Mouse (Mus musculus) forebrain, embryonic 16.5 days (tissue): ENCODE results near the gene Ptgir. TPM values are rescaled to one million over a fixed set of nuclear protein-coding genes. Genes with fewer than 3 reads are reported as not detected.
A peak's percentile ranks its signal among the peaks of the same experiment; 100 is the strongest.
"Not testable (repeated sequence)": the region's sequence is repeated elsewhere in the genome, so short reads cannot be mapped to it uniquely, and the experiment has no call there.

Source experiments
- ATAC-seq: fragments of 200-750 bp; cut with Nextera tagmentation; 2 replicates; pipeline ENCODE4 v1.8.0; 2017; ENCODE audit warnings: mild to moderate bottlenecking, moderate library complexity
- H3K27ac ChIP-seq: fragments of 300-500 bp; sonication (generic); 2 replicates; pipeline ENCODE4 v1.5.1; 2014; ENCODE audit warnings: low read length, control low read depth
- H3K27me3 ChIP-seq: fragments of 300-500 bp; sonication (generic); replicated peaks from 2 replicates; pipeline ENCODE4 v1.6.1; 2014; ENCODE audit warnings: low read length; ENCODE audit not compliant: control insufficient read depth, insufficient read depth
- H3K36me3 ChIP-seq: fragments of 300-500 bp; sonication (generic); 2 replicates; pipeline ENCODE4 v1.6.1; 2014; ENCODE audit not compliant: control insufficient read depth, insufficient read depth
- H3K4me1 ChIP-seq: fragments of 300-500 bp; sonication (generic); replicated peaks from 2 replicates; pipeline ENCODE4 v1.6.1; 2014; ENCODE audit warnings: low read length; ENCODE audit not compliant: control insufficient read depth, insufficient read depth
- H3K4me2 ChIP-seq: fragments of 300-500 bp; sonication (generic); 2 replicates; pipeline ENCODE4 v1.6.1; 2014; ENCODE audit warnings: mild to moderate bottlenecking, low read length, control low read depth
- H3K4me3 ChIP-seq: fragments of 300-500 bp; sonication (generic); replicated peaks from 2 replicates; pipeline ENCODE4 v1.5.1; 2014; ENCODE audit warnings: mild to moderate bottlenecking, low read length, control low read depth
- H3K9ac ChIP-seq: fragments of 300-500 bp; sonication (generic); replicated peaks from 2 replicates; pipeline ENCODE4 v1.6.1; 2014; ENCODE audit warnings: low read depth, low read length, control low read depth
- H3K9me3 ChIP-seq: fragments of 300-500 bp; sonication (generic); 2 replicates; pipeline ENCODE4 v1.6.1; 2016; ENCODE audit warnings: low read length; ENCODE audit not compliant: control insufficient read depth
- WGBS: fragments of 180-500 bp; shearing (Covaris S2); extraction: QIAGEN DNeasy Blood & Tissue Kit; methylation state at CpG from one replicate; pipeline ENCODE4 v1.1.7; 2014; 5-methylcytosine and 5-hydroxymethylcytosine counted together
- polyA plus RNA-seq: library from polyadenylated mRNA; unstranded; fragments of >200 nt; fragmentation: Nextera tagmentation; extraction: Ambion mirVana; gene quantifications from 2 replicates; pipeline ENCODE4 v1.2.1, GENCODE M21; 2015

Ptgir gene
- polyA plus RNA-seq, 1 experiment from 2014 or later: 0.15 TPM

DNA sequence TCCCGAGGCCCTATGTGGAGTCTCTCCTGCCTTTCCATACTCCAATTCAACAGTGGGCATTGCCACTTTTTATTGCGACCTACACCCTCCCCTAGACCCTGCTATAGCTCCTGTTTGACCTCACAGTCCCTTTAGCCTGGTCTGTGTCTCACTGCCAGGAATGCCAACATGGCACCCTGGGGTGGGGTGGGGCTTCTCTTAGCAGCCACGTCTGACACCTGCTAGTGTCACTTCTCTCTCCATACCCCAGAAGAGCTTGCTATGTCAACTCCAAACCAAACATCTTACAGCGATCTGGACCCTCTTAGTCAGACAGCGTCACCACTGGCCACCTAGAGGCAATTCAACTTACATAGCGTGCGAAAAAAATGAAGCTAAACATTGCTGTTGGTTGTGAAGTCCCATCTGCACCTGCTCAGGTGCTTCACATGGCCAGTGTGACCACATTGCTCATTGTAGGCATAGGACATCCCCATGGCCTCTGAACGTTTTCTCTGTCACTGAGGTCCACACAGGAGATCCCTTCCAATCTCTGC, 42.7 kb downstream of the Ptgir start:
- H3K9me3 ChIP-seq: no peaks in the 10 kb centered on the region
- no peak overlapping the region for H3K27ac ChIP-seq
- WGBS: 63% methylated on average over 8 of the region's 8 CpGs
- H3K4me2 ChIP-seq: peak overlapping the region; percentile 81
- no peak for ATAC-seq
- no peak overlapping the region; the same call in none of the 2 replicates for H3K4me3 ChIP-seq
- H3K27me3 ChIP-seq: peaks cover 8% of the 10 kb centered on the region; the same call in 1 of the 2 replicates
- no peak overlapping the region for H3K9ac ChIP-seq
- H3K4me1 ChIP-seq: peaks cover 61% of the 10 kb centered on the region
- no peaks in the 10 kb centered on the region for H3K36me3 ChIP-seq

GRCm38 (mm10) chr7:16949908-16950841, 43.9 kb downstream of the Ptgir start:
- Histone ChIP-seq H3K27me3 (peaks cover 8% of the 10 kb centered on the region; the same call in 1 of the 2 replicates), H3K4me3 (peak overlapping the region; percentile 38), H3K9me3 (no peaks in the 10 kb centered on the region), H3K4me1 (peaks cover 55% of the 10 kb centered on the region), H3K9ac (peak overlapping the region; percentile 49), H3K36me3 (no peaks in the 10 kb centered on the region), H3K4me2 (peak overlapping the region; percentile 60), H3K27ac (peak overlapping the region; percentile 61)
- 11% methylated on average over 29 of the region's 29 CpGs for WGBS
- peak; percentile 62 for ATAC-seq

- H3K27me3 ChIP-seq: peaks cover 1% of the 10 kb centered on the region; the same call in 1 of the 2 replicates
- H3K36me3 ChIP-seq: no peaks in the 10 kb centered on the region
- no peak overlapping the region for H3K9ac ChIP-seq
- peaks cover 46% of the 10 kb centered on the region for H3K4me1 ChIP-seq
- no peak overlapping the region for H3K4me3 ChIP-seq
- H3K4me2 ChIP-seq: no peak overlapping the region
- H3K9me3 ChIP-seq: no peaks in the 10 kb centered on the region
- ATAC-seq: peak; percentile 49
- 25% methylated on average over 18 of the region's 18 CpGs for WGBS
- no peak overlapping the region for H3K27ac ChIP-seq
These were observed 44.8 kb downstream of the Ptgir start for GRCm38 (mm10) chr7:16950861-16951635.

- H3K36me3 ChIP-seq, H3K4me3 ChIP-seq, ATAC-seq, H3K27me3 ChIP-seq, H3K9me3 ChIP-seq, H3K27ac ChIP-seq, H3K9ac ChIP-seq, H3K4me2 ChIP-seq: not testable (repeated sequence)
- H3K4me1 ChIP-seq: peaks cover 40% of the 10 kb centered on the region
- WGBS: 63% methylated on average over 2 of the region's 2 CpGs
These were observed 47.5 kb downstream of the Ptgir start for GRCm38 (mm10) chr7:16953776-16954175.

- Histone ChIP-seq H3K4me3 (no peak overlapping the region), H3K27ac (no peak overlapping the region; the same call in 1 of the 2 replicates), H3K4me1 (peaks cover 40% of the 10 kb centered on the region), H3K9ac (no peak overlapping the region), H3K27me3 (no peaks in the 10 kb centered on the region), H3K9me3 (no peaks in the 10 kb centered on the region), H3K4me2 (no peak overlapping the region), H3K36me3 (no peaks in the 10 kb centered on the region)
- ATAC-seq: no peak
- WGBS: 92% methylated on average over 4 of the region's 4 CpGs
These were observed 49.4 kb downstream of the Ptgir start for GRCm38 (mm10) chr7:16955712-16956111.

DNA sequence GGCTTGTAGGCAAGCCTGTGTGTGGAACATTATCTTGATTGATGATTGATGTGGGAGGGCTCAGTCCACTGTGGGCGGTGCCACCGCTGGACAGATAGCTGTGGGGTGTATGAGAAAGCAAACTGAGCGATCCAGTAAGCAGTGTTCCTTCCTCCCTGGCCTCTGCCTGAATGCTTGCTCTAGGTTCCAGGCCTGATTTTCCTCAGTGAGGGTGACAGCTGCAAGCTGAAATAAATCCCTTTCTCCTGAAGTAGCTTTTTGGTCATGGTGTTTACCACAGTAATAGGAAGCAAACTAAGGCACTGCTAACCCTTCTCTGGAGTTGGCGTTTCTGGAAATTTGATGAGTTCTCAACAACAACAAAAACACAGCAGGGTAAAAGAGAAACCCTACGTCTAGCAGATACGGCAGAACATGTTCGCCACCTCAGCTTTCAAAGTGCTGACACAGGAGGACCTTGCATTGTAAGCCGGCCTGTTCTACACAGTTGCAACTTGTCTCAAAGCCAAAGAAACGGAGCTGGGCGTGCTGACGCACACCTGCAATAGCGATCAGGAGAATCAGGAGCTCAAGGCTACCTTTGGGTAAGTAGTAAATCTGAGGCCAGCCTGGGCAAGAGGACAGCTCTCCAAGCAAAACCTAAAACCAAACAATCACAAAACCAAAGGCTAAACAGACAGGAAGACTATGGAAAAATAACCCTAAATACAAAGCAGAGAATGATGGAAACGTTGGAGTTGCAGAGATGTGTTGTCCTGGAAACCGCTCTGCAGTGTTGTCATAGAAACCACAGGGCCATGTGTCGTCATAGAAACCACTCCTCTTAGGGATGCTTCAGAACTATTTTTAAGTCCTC, 50.3 kb downstream of the Ptgir start:
- 0 out of 2 replicates have a peak overlapping the region, but pooled peaks have one; percentile 25 for H3K9ac ChIP-seq
- peaks cover 49% of the 10 kb centered on the region for H3K4me1 ChIP-seq
- no peaks in the 10 kb centered on the region for H3K9me3 ChIP-seq
- H3K27me3 ChIP-seq: no peaks in the 10 kb centered on the region
- peak overlapping the region; percentile 47 for H3K4me2 ChIP-seq
- peak; percentile 77 for ATAC-seq
- peak overlapping the region; percentile 95 for H3K27ac ChIP-seq
- no peak overlapping the region for H3K4me3 ChIP-seq
- no peaks in the 10 kb centered on the region for H3K36me3 ChIP-seq
- WGBS: 27% methylated on average over 15 of the region's 15 CpGs

DNA sequence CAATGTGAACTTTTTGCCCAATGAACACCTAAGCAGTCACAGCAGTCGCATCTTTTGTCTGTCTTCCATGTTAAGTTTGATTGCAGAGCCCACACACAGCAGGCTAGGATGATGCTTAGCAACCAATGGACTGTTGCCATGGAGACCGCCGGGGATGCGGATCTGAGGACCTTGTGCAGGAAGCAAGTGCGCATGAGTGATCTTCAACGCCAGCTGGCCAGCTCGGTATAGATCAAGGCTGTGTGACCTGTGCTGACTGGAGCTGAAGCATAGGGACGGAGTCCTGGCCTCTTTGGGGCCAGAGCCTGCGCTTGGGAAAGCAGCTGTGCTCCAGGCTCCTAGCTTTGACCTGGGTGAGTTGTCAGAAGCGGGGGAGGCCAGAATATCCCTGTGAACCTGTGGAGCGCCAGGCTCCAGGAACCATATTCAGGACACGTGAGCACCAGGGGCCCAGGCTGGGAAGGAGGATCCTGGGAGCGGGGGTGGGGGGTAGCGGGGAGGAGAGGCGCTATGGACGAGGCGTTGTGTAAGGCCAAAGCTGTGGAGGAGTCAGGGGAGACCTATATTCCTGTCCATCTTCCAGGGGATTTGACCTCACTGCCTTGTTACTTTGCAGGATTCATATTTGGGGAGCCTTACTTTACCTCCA, 53.4 kb downstream of the Ptgir start, which contains the start of gene Pnmal1:
Gene Pnmal1, plus strand, starts transcription at position 141 of the 649 bp plus-strand sequence.
- Histone ChIP-seq H3K27me3 (no peaks in the 10 kb centered on the region), H3K9me3 (no peaks in the 10 kb centered on the region), H3K9ac (peak within 1 kb of the TSS; percentile 60), H3K4me1 (peaks cover 53% of the 10 kb centered on the region), H3K4me3 (peak within 1 kb of the TSS; percentile 47), H3K27ac (peak within 1 kb of the TSS; percentile 90), H3K36me3 (no peaks in the 10 kb centered on the region), H3K4me2 (peak within 1 kb of the TSS; percentile 67)
- WGBS: 4% methylated on average over 17 of the region's 17 CpGs
- peak; percentile 90 for ATAC-seq
